Mouse (Mus musculus): ENCODE results near the gene Nemf. TPM values are rescaled to one million over a fixed set of nuclear protein-coding genes. Genes with fewer than 3 reads are reported as not detected.
"Not testable (repeated sequence)": the region's sequence is repeated elsewhere in the genome, so short reads cannot be mapped to it uniquely, and the experiment has no call there.

Nemf gene
- total RNA-seq, 2 experiments from 2014 or later: 47.3 to 49.0 TPM

GRCm38 (mm10) chr12:69373850-69374766 lies 17.1 kb upstream of the Nemf start:
- no peak for DNase-seq (ENCODE audit: low spot score in 2 of 2)

- DNase-seq (ENCODE audit: low spot score in 2 of 2): peak in 1 of 2 experiments; percentile 8
These were observed 15.9 kb upstream of the Nemf start for GRCm38 (mm10) chr12:69372731-69373331.

DNA sequence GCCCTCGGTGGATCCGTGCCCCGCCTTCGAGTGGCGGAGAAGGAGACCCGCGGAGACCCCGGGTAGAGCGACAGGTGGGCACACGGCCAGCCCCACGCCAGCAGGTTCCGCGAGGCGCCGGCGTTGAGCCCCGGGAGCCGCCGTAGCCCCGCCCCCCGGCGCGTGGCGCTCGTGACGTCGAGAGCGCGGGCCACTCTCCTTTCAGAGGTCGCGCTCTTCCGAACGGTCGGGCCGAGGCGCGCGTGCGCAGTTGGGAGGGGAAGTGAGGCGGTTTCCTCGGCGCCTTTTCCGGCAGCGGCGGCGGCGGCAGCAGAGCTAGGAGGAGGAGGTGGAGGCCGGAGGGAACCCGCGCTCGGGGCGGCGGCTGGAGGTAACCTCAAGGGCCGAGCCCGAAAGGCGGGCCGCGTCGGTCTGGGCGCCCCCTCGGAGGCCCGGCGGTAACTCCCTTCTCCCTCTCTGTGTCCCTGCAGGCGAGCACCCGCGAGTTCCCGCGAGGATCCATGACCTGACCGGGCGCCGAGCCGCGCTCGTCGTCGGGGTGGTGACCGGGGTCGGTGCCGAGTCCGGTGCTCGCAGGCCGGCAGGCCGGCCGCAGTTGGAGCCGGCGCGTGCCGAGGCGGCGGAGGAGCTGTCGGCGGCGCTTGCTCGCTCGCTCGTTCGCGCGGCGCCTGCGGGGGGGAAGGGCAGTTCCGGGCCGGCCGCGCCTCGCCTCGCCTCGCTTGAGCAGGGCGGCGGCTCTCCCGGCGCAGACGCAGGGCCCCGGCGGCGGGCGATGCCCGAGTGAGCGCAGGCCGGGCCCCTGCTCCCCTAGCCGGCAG lies 15.1 kb upstream of the Nemf start, which contains the start of the genes Arf6 and Gm9887:
Arf6 (plus strand) TSS at position 297 of the 818 bp plus-strand sequence.
Gm9887 (minus strand) TSS at position 605 of the 818 bp plus-strand sequence.
- DNase-seq (ENCODE audit: low spot score in 2 of 2): peak; percentile 99

DNA sequence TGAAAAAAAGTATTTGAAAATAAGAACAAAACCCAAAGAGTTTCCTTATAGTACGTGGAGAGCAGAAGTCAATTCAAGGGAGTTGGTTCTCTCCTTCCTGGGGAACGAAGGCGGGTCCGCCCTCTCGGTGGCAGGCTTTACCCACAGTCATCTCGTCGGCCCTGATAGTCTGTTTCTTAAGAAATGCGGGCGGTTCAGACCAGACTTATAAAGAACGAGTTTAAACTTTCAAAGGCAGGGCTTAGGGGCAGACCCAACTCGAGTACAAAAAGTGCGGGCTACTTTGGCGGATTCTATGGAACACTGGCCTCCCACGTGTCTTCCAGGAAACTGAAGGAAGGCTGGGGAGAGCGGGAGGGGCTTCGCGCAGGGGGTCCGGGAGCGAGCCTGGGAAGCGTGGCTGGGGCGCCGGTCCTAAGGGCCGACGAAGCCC lies 14.5 kb upstream of the Nemf start:
- no peak for DNase-seq (ENCODE audit: low spot score in 2 of 2)

DNA sequence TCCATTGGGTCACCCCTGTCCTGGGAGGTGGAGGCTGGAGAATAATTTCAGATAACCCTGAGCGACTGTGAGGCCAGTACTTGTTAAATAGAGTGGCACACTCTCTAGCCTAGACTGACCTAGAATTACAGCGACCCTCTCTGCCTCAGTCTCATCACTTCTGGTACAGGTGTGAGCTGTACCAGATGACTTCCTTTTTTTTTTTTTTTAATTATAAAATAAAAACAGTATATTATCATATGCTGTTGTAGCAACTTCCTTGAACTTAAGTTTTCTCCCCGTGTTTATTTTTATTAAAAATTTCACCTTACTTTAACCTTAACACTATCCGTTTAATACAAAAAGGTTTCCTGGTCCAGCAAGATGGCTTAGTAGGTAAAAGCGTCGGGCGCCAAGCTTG lies 14.0 kb upstream of the Nemf start:
- no peak for DNase-seq (ENCODE audit: low spot score in 2 of 2)

DNA sequence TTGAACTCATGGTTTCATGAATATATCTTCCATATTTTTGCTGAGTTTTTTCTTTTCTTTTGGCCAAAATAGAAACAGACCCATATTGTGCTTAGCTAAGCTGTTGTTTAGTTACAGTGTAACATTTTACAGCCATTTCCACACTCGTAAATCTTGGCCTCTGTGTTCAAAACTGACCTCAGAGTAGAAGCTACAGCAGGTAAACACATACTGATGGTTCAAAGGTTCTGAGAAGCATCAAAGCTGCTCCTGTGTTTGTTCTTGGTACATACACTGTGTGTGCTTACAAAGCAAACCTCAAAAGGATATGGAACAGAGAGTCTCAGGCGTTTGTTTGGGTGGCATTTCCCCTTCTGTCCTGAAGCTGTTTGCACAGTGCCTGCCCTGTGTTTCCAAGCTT lies 10.6 kb upstream of the Nemf start:
- DNase-seq (ENCODE audit: low spot score in 2 of 2): no peak

DNA sequence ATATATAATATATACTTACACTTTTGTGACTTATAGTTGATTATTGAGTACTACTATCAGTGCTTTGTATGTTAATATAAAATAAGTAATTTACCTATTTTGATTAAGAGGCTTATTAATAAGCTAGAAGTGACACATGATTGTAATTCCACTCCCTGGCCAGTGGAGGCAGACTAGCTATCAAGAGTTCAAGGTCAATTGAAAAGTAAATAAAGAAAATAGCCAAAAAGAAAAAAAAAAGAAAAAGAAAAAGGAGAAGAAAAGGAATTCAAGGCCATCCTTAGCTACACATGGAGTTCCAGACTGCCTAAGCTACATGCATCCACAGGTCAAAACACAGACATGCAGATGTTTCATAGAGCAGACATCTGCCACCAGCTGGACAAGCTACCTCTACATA lies 9.5 kb upstream of the Nemf start:
- DNase-seq (ENCODE audit: low spot score in 2 of 2): no peak

GRCm38 (mm10) chr12:69365757-69366156 lies 8.8 kb upstream of the Nemf start:
- no peak for DNase-seq (ENCODE audit: low spot score in 2 of 2)

- peak; percentile 63 to 71 for DNase-seq (ENCODE audit: low spot score in 2 of 2)
These were observed 7.2 kb upstream of the Nemf start for GRCm38 (mm10) chr12:69363899-69364762.

- DNase-seq (ENCODE audit: low spot score in 2 of 2): not testable (repeated sequence)
These were observed 6.1 kb upstream of the Nemf start for GRCm38 (mm10) chr12:69363110-69363509.

- no peak for DNase-seq (ENCODE audit: low spot score in 2 of 2)
These were observed 5.4 kb upstream of the Nemf start for GRCm38 (mm10) chr12:69362388-69362787.

GRCm38 (mm10) chr12:69361919-69362318 lies 5.0 kb upstream of the Nemf start:
- no peak for DNase-seq (ENCODE audit: low spot score in 2 of 2)

DNA sequence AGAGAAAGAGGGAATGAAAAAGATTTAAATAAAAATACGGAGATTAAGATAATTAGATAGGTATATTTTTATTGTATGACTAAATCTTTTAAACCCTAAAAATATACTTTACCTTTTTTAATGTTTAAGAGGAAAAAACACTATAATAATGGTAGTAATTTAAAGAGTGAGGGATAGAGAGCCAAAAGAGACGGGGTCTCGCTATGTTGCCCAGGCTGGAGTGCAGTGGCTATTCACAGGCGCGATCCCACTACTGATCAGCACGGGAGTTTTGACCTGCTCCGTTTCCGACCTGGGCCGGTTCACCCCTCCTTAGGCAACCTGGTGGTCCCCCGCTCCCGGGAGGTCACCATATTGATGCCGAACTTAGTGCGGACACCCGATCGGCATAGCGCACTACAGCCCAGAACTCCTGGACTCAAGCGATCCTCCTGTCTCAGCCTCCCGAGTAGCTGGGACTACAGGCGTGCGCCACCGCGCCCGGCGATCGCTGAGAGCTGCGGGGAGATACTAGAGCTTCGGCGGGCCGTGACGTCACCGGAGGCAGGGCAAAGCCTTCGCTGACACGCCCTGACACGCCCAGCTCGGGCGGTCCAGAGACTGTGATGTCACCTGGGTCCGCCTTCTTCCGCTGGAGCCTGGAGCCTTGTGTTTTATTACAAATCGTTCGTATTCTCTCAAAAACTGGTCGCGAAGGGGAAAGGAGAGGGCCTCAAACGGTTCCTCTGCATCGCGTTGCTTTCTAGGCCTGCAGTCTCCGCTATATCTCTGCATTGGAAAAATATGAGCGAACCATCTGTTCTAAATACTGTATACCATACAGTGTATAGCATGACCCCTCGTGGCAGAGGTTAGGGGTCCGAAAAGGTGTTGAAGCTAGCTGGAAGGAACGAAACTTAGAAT lies 4.3 kb upstream of the Nemf start:
- peak; percentile 99 for DNase-seq (ENCODE audit: low spot score in 2 of 2)

- peak in 1 of 2 experiments; percentile 37 for DNase-seq (ENCODE audit: low spot score in 2 of 2)
These were observed 3.7 kb upstream of the Nemf start for GRCm38 (mm10) chr12:69360655-69360996.

DNA sequence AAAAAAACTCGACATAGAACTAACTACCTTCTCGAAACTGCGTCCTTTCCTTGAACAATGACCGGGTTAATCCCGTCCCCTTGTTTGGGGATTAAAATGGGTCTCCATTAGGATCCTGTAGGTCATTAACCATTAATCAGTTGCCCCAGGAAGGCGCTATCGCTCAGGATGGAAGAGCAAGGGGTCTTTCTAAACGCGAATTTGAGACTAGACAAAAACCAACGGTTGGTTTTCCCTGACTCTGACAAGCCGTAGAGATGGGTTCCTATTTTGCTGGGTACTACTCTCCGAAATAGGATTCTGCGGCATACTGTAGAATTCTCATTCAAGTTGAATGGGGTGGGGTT lies 308 bp upstream of the Nemf start:
- DNase-seq (ENCODE audit: low spot score in 2 of 2): no peak

DNA sequence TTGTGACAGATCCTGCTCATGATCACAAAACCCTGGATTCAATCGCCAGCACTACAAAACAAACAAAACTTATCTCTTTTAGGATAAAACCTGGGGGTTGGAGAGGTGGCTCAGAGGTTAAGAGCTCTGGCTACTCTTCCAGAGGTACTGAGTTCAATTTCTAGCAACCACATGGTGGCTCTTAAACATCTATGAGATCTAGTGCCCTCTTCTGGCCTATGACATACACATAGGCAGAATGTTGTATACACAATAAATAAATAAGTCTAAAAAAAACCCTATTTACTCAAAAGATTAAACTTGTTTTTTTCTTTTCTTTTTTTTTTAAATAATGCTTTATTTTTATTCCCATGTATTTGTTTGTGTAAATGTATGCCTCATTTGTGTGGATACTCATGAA lies 5.3 kb downstream of the Nemf start:
- DNase-seq (ENCODE audit: low spot score in 2 of 2): no peak

DNA sequence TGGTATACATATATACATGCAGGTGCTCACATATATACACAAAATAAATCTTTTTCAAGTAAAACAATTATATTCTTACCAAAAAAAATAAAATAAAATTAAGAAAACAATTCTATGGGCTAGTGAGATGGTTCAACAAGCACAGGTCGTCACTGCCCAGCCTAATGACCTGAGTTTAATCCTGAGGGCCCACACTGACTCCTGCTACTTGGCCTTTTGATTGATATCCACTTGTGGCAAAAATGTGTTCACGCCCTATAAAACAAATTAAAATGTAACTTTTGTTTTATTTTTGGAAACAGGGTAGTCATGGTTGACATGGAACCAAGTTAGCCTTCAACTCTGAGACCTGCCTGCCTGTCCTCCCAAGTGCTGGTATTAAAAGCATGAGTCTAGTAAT lies 7.0 kb downstream of the Nemf start:
- no peak for DNase-seq (ENCODE audit: low spot score in 2 of 2)

DNA sequence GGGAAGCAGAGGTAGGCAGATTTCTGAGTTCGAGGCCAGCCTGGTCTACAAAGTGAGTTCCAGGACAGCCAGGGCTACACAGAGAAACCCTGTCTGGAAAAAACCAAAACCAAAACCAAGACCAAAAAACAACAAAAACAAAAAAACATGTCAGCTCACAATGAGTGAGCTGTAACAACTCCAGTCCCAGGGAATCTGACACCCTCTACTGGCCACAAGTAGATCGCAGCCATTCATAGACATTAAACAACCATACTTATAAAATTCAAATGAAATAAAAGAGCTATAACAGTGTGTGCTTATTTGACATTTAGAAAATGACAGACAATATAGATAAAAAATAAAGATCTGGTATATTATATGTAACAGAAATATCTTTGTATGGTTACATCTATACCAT lies 23.4 kb downstream of the Nemf start:
- peak in 1 of 2 experiments; percentile 13 for DNase-seq (ENCODE audit: low spot score in 2 of 2)

GRCm38 (mm10) chr12:69332147-69332546 lies 24.8 kb downstream of the Nemf start:
- no peak for DNase-seq (ENCODE audit: low spot score in 2 of 2)

DNA sequence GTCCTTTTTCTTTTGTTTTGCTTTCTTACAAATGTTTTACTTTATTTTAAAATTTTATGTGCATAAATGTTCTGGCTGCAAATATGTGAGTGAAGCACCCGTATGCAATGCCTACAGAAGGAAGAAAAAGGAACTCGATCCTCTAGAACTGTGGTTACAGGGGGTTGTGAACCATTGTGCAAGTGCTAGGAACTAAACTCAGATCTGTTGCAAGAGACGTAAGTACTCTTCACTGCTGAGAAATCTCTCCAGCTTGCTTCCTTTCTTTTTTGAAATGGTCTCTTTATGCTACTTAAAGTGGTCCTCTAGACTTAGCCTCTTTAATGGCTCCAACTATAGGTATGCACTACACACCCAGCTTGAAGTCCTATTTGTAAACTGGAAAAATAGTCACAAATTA lies 25.8 kb downstream of the Nemf start:
- no peak for DNase-seq (ENCODE audit: low spot score in 2 of 2)

Data from left cerebral cortex, adult 18-20 months (tissue).